Mouse (Mus musculus) stomach, embryonic 14.5 days (tissue): Measurements from ENCODE around the gene Mrto4. TPM values are rescaled to one million over a fixed set of nuclear protein-coding genes. Genes with fewer than 3 reads are reported as not detected.

Experiments used
- ATAC-seq: fragments of 200-750 bp; cut with Nextera tagmentation; 2 replicates; pipeline ENCODE4 v1.8.0; 2017; ENCODE audit warnings: low read depth, moderate TSS enrichment; ENCODE audit not compliant: insufficient number of reproducible peaks, insufficient read depth, low FRiP score
- H3K27ac ChIP-seq: fragments of 300-500 bp; sonication (generic); 2 replicates; pipeline ENCODE4 v1.5.1; 2014; ENCODE audit warnings: mild to moderate bottlenecking, low read length, moderate library complexity, mixed read lengths
- H3K27me3 ChIP-seq: fragments of 300-500 bp; sonication (generic); 2 replicates; pipeline ENCODE4 v1.6.1; 2014; ENCODE audit warnings: low read length, control low read depth, mixed read lengths; ENCODE audit not compliant: control insufficient read depth, insufficient read depth
- H3K36me3 ChIP-seq: fragments of 300-500 bp; sonication (generic); 2 replicates; pipeline ENCODE4 v1.6.1; 2014; ENCODE audit warnings: mild to moderate bottlenecking, control low read depth, low read length, moderate library complexity, mixed read lengths; ENCODE audit not compliant: control insufficient read depth, insufficient read depth
- H3K4me1 ChIP-seq: fragments of 300-500 bp; sonication (generic); 2 replicates; pipeline ENCODE4 v1.6.1; 2014; ENCODE audit warnings: low read length, control low read depth, mixed read lengths; ENCODE audit not compliant: control insufficient read depth, insufficient read depth
- H3K4me2 ChIP-seq: fragments of 300-500 bp; sonication (generic); replicated peaks from 2 replicates; pipeline ENCODE4 v1.6.1; 2014; ENCODE audit warnings: low read depth, low read length, control low read depth
- H3K4me3 ChIP-seq: fragments of 300-500 bp; sonication (generic); 2 replicates; pipeline ENCODE4 v1.5.1; 2014; ENCODE audit warnings: low read depth, low read length, control low read depth
- H3K9ac ChIP-seq: fragments of 300-500 bp; sonication (generic); replicated peaks from 2 replicates; pipeline ENCODE4 v1.6.1; 2014; ENCODE audit warnings: low read depth, mild to moderate bottlenecking, control low read depth, low read length, moderate library complexity, mixed read lengths
- H3K9me3 ChIP-seq: fragments of 300-500 bp; sonication (generic); 2 replicates; pipeline ENCODE4 v1.6.1; 2016; ENCODE audit warnings: low read depth, low read length, control low read depth; ENCODE audit not compliant: control insufficient read depth
- WGBS: fragments of 180-500 bp; shearing (Covaris S2); extraction: QIAGEN DNeasy Blood & Tissue Kit; methylation state at CpG from one replicate; pipeline ENCODE4 v1.1.7; 2014; 5-methylcytosine and 5-hydroxymethylcytosine counted together
- polyA plus RNA-seq: library from polyadenylated mRNA; unstranded; fragments of >200 nt; fragmentation: Nextera tagmentation; extraction: Ambion mirVana; gene quantifications from 2 replicates; pipeline ENCODE4 v1.2.1, GENCODE M21; 2014

Gene Mrto4
- polyA plus RNA-seq, 1 experiment from 2014 or later: 94.0 TPM

- WGBS: under 1% methylated on average over 62 of the region's 63 CpGs
- peak; percentile 89 for ATAC-seq
- no peaks in the 10 kb centered on the region for H3K27me3 ChIP-seq
Observed at GRCm38 (mm10) chr4:139310171-139310898, 42.0 kb downstream of the Mrto4 start, which contains the start of the genes Pqlc2 and Akr7a5. Gene Pqlc2, minus strand, starts transcription at chr4:139310708. Gene Akr7a5, plus strand, starts transcription at chr4:139310744.

GRCm38 (mm10) chr4:139309651-139310050, 42.7 kb downstream of the Mrto4 start:
- H3K27me3 ChIP-seq: no peaks in the 10 kb centered on the region
- no peak for ATAC-seq
- H3K4me2 ChIP-seq: peak overlapping the region; percentile 97
- H3K4me1 ChIP-seq: peaks cover 10% of the 10 kb centered on the region; the same call in 1 of the 2 replicates
- no peaks in the 10 kb centered on the region for H3K9me3 ChIP-seq
- peak overlapping the region; percentile 11; the same call in 1 of the 2 replicates for H3K27ac ChIP-seq
- peak overlapping the region; percentile 66; the same call in 1 of the 2 replicates for H3K9ac ChIP-seq
- 20% methylated on average over 6 of the region's 6 CpGs for WGBS
- peak overlapping the region; percentile 66 for H3K4me3 ChIP-seq
- peaks cover 11% of the 10 kb centered on the region; the same call in 1 of the 2 replicates for H3K36me3 ChIP-seq

More at GRCm38 (mm10) chr4:139310171-139310898, 42.0 kb downstream of the Mrto4 start, which contains the start of the genes Pqlc2 and Akr7a5:
- Histone ChIP-seq H3K27ac (peak within 1 kb of the TSS; percentile 69), H3K4me2 (peak within 1 kb of the TSS; percentile 97), H3K9me3 (no peaks in the 10 kb centered on the region), H3K36me3 (peaks cover 13% of the 10 kb centered on the region; the same call in 1 of the 2 replicates), H3K9ac (peak within 1 kb of the TSS; percentile 66), H3K4me1 (peaks cover 10% of the 10 kb centered on the region; the same call in 1 of the 2 replicates), H3K4me3 (peak within 1 kb of the TSS; percentile 66)

GRCm38 (mm10) chr4:139307916-139308315, 44.5 kb downstream of the Mrto4 start:
- Histone ChIP-seq H3K9ac (no peak overlapping the region), H3K9me3 (no peaks in the 10 kb centered on the region), H3K36me3 (peaks cover 6% of the 10 kb centered on the region; the same call in 1 of the 2 replicates), H3K27me3 (no peaks in the 10 kb centered on the region), H3K4me2 (no peak overlapping the region), H3K4me3 (no peak overlapping the region), H3K27ac (no peak overlapping the region), H3K4me1 (peaks cover 10% of the 10 kb centered on the region; the same call in 1 of the 2 replicates)
- WGBS: 90% methylated on average over 5 of the region's 5 CpGs
- no peak for ATAC-seq

- no peak overlapping the region for H3K4me3 ChIP-seq
- no peak overlapping the region for H3K4me2 ChIP-seq
- no peak for ATAC-seq
- no peaks in the 10 kb centered on the region for H3K27me3 ChIP-seq
- H3K27ac ChIP-seq: no peak overlapping the region
- peaks cover 4% of the 10 kb centered on the region; the same call in 1 of the 2 replicates for H3K4me1 ChIP-seq
- 89% methylated on average over 3 of the region's 3 CpGs for WGBS
- H3K9ac ChIP-seq: no peak overlapping the region
- no peaks in the 10 kb centered on the region for H3K9me3 ChIP-seq
- H3K36me3 ChIP-seq: peaks cover 6% of the 10 kb centered on the region; the same call in 1 of the 2 replicates
Observed at GRCm38 (mm10) chr4:139305521-139305920, 46.9 kb downstream of the Mrto4 start.

DNA sequence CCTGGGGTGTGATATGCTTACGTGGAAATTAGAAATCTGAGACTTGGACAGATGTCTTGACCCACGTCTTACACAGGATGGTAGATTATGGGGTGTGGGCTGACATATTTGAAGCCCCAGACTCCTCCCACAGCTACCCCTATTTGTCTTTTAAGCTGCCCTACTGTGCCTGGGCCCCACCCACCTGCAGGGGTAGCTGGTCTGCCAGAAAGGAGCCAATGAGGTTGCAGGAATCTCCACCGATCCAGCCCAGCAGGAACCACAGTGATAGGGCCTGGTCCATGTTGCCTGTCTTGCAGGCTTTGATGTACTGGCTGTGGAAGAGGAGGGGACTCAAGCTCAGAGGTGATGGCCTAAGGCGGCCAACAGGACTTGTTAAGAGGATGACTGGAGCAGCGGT, 50.1 kb downstream of the Mrto4 start:
- Histone ChIP-seq H3K36me3 (peaks cover 13% of the 10 kb centered on the region; the same call in 1 of the 2 replicates), H3K9ac (no peak overlapping the region), H3K4me3 (no peak overlapping the region), H3K4me1 (no peaks in the 10 kb centered on the region), H3K4me2 (no peak overlapping the region), H3K27me3 (no peaks in the 10 kb centered on the region), H3K9me3 (no peaks in the 10 kb centered on the region), H3K27ac (no peak overlapping the region)
- ATAC-seq: no peak
- WGBS: 65% methylated on average over 5 of the region's 5 CpGs

GRCm38 (mm10) chr4:139301780-139302179, 50.6 kb downstream of the Mrto4 start:
- 84% methylated on average over 8 of the region's 8 CpGs for WGBS

GRCm38 (mm10) chr4:139298671-139299366, 53.6 kb downstream of the Mrto4 start:
- no peak overlapping the region for H3K9ac ChIP-seq
- 72% methylated on average over 12 of the region's 12 CpGs for WGBS
- H3K4me2 ChIP-seq: no peak overlapping the region
- no peak for ATAC-seq
- no peaks in the 10 kb centered on the region for H3K9me3 ChIP-seq
- no peak overlapping the region for H3K27ac ChIP-seq
- no peak overlapping the region for H3K4me3 ChIP-seq
- no peaks in the 10 kb centered on the region for H3K27me3 ChIP-seq
- no peaks in the 10 kb centered on the region for H3K4me1 ChIP-seq
- H3K36me3 ChIP-seq: peaks cover 7% of the 10 kb centered on the region; the same call in 1 of the 2 replicates

More at GRCm38 (mm10) chr4:139301780-139302179, 50.6 kb downstream of the Mrto4 start:
- no peak for ATAC-seq
- H3K27ac ChIP-seq: no peak overlapping the region
- no peaks in the 10 kb centered on the region for H3K9me3 ChIP-seq
- no peak overlapping the region for H3K9ac ChIP-seq
- peaks cover 10% of the 10 kb centered on the region; the same call in 1 of the 2 replicates for H3K36me3 ChIP-seq
- H3K4me1 ChIP-seq: no peaks in the 10 kb centered on the region
- H3K4me3 ChIP-seq: no peak overlapping the region
- H3K27me3 ChIP-seq: no peaks in the 10 kb centered on the region
- no peak overlapping the region for H3K4me2 ChIP-seq

DNA sequence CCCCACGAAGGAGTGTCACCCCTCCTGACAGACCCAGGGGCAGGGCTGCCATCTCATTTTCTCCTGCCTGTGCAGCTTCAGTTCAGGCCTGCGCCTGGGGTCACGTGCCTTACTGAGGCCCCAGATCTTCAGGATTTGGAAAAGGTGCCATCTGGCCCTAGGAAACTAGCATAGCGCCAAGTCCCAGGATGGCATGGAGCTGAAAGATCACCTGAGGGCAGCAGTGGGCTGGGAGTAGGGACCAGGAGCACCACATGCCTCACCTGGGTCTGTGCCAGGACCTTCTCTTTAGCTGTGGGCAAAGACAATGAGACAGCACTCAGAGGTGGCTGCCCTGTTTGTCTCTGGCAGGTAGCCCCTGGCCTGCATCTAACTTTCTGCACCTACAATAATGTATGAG, 54.8 kb downstream of the Mrto4 start:
- Histone ChIP-seq H3K4me3 (no peak overlapping the region), H3K27me3 (no peaks in the 10 kb centered on the region), H3K9me3 (no peaks in the 10 kb centered on the region), H3K27ac (no peak overlapping the region), H3K9ac (no peak overlapping the region), H3K36me3 (peaks cover 7% of the 10 kb centered on the region; the same call in 1 of the 2 replicates), H3K4me1 (no peaks in the 10 kb centered on the region), H3K4me2 (no peak overlapping the region)
- 88% methylated on average over 4 of the region's 4 CpGs for WGBS
- no peak for ATAC-seq
